Mouse (Mus musculus) CH12.LX (cell line): ENCODE data around the gene Apba2. TPM values are rescaled to one million over a fixed set of nuclear protein-coding genes. Genes with fewer than 3 reads are reported as not detected.

ENCODE experiments used
- DNase-seq: peaks from one replicate; pipeline ENCODE4 v3.0.0-alpha.2; 2013; ENCODE audit errors: extremely low read depth
- H3K27ac ChIP-seq: 2 replicates; pipeline ENCODE4 v1.5.1; 2012; ENCODE audit warnings: low read depth, mild to moderate bottlenecking, control low read depth, moderate library complexity; ENCODE audit not compliant: insufficient read depth
- H3K27me3 ChIP-seq: replicated peaks from 2 replicates; pipeline ENCODE3; 2012; ENCODE audit warnings: inconsistent platforms
- H3K36me3 ChIP-seq, 2 experiments: replicated peaks in 1 of 2; 2 replicates each; pipeline versions ENCODE3 to v1.6.1; 2012; ENCODE audit warnings: inconsistent platforms in 1 of 2, low read length in 1 of 2, mild to moderate bottlenecking in 1 of 2, mixed read lengths in 1 of 2, moderate library complexity in 1 of 2; ENCODE audit not compliant: control insufficient read depth in 1 of 2, insufficient read depth in 1 of 2
- H3K4me1 ChIP-seq, 2 experiments: 2 replicates each; pipeline ENCODE4 v1.6.1; 2012; ENCODE audit warnings: inconsistent platforms in 1 of 2, moderate library complexity in 1 of 2; ENCODE audit not compliant: insufficient read depth in 2 of 2, control insufficient read depth in 1 of 2
- H3K4me2 ChIP-seq: 2 replicates; pipeline ENCODE4 v1.6.1; 2012; ENCODE audit warnings: low read depth, mild to moderate bottlenecking, control low read depth; ENCODE audit not compliant: poor library complexity, insufficient read depth, severe bottlenecking
- H3K4me3 ChIP-seq, 3 experiments: fragments of 150-350 bp in 1 of 3; sonication (generic) in 1 of 3; replicated peaks in 1 of 3; 2 replicates each; pipeline versions ENCODE3 to v1.5.1; 2011 to 2012; ENCODE audit warnings: low read depth in 2 of 3, low read length in 2 of 3, mild to moderate bottlenecking in 2 of 3, moderate library complexity in 2 of 3, control low read depth in 1 of 3, improper control_type of control experiment in 1 of 3, inconsistent platforms in 1 of 3, mixed read lengths in 1 of 3; ENCODE audit not compliant: poor library complexity in 1 of 3
- H3K79me2 ChIP-seq: replicated peaks from 2 replicates; pipeline ENCODE4 v1.6.1; 2012; ENCODE audit warnings: mild to moderate bottlenecking, moderate library complexity; ENCODE audit not compliant: control insufficient read depth, poor library complexity, insufficient read depth, severe bottlenecking; ENCODE audit errors: extremely low read depth
- H3K9ac ChIP-seq: 2 replicates; pipeline ENCODE4 v1.6.1; 2012; ENCODE audit warnings: low read depth, mild to moderate bottlenecking, control low read depth, moderate library complexity; ENCODE audit not compliant: insufficient read depth
- H3K9me3 ChIP-seq: replicated peaks from 2 replicates; pipeline ENCODE3; 2012; ENCODE audit warnings: low read length, inconsistent platforms, mixed read lengths
- CHD2 ChIP-seq: IDR thresholded peaks from 2 replicates; pipeline ENCODE4 v1.6.1; 2011; ENCODE audit warnings: low read length, improper control_type of control experiment
- CTCF ChIP-seq, 2 experiments: IDR thresholded peaks in 1 of 2; conservative IDR thresholded peaks in 1 of 2; 2 replicates each; pipeline ENCODE4 v1.5.1; 2011 to 2012; ENCODE audit warnings: low read depth in 2 of 2, low read length in 2 of 2, improper control_type of control experiment in 1 of 2, inconsistent platforms in 1 of 2, mild to moderate bottlenecking in 1 of 2, moderate library complexity in 1 of 2
- ELF1 ChIP-seq: IDR thresholded peaks from 2 replicates; pipeline ENCODE4 v1.6.1; 2014; ENCODE audit warnings: low read depth, mild to moderate bottlenecking, inconsistent platforms, low read length, improper control_type of control experiment
- ETS1 ChIP-seq: conservative IDR thresholded peaks from 2 replicates; pipeline ENCODE4 v1.6.1; 2012; ENCODE audit warnings: low read depth, mild to moderate bottlenecking, inconsistent platforms, low read length, improper control_type of control experiment, moderate library complexity
- GABPA ChIP-seq: IDR thresholded peaks from 2 replicates; pipeline ENCODE4 v1.6.1; 2012; ENCODE audit warnings: low read depth, low read length, improper control_type of control experiment, inconsistent platforms; ENCODE audit not compliant: insufficient replicate concordance
- IRF4 ChIP-seq: IDR thresholded peaks from 2 replicates; pipeline ENCODE4 v1.6.1; 2014; ENCODE audit warnings: low read depth, mild to moderate bottlenecking, inconsistent platforms, low read length, improper control_type of control experiment
- JUND ChIP-seq: conservative IDR thresholded peaks from 2 replicates; pipeline ENCODE4 v1.6.1; 2011; ENCODE audit warnings: low read depth, low read length, improper control_type of control experiment
- KAT2A ChIP-seq: IDR thresholded peaks from 2 replicates; pipeline ENCODE4 v1.6.1; 2012; ENCODE audit warnings: low read length, improper control_type of control experiment, inconsistent platforms; ENCODE audit not compliant: insufficient replicate concordance
- MEF2A ChIP-seq: IDR thresholded peaks from 2 replicates; pipeline ENCODE4 v1.6.1; 2014; ENCODE audit warnings: low read depth, mild to moderate bottlenecking, inconsistent platforms, low read length, improper control_type of control experiment, borderline replicate concordance
- MXI1 ChIP-seq: IDR thresholded peaks from 2 replicates; pipeline ENCODE4 v1.6.1; 2011; ENCODE audit warnings: mild to moderate bottlenecking, low read depth, low read length, improper control_type of control experiment
- MYC ChIP-seq: IDR thresholded peaks from 2 replicates; pipeline ENCODE4 v1.6.1; 2011; ENCODE audit warnings: low read depth, mild to moderate bottlenecking, improper control_type of control experiment, low read length
- NELFE ChIP-seq: IDR thresholded peaks from 2 replicates; pipeline ENCODE4 v1.6.1; 2011; ENCODE audit warnings: low read depth, low read length, improper control_type of control experiment
- NRF1 ChIP-seq: IDR thresholded peaks from 2 replicates; pipeline ENCODE4 v1.6.1; 2014; ENCODE audit warnings: low read depth, mild to moderate bottlenecking, inconsistent platforms, low read length, improper control_type of control experiment, moderate library complexity
- PAX5 ChIP-seq: IDR thresholded peaks from 2 replicates; pipeline ENCODE4 v1.6.1; 2012; ENCODE audit warnings: low read length, inconsistent platforms, mixed read lengths
- POLR2AphosphoS2 ChIP-seq: IDR thresholded peaks from 2 replicates; pipeline ENCODE4 v1.6.1; 2011; ENCODE audit warnings: low read depth, low read length, improper control_type of control experiment
- RAD21 ChIP-seq: IDR thresholded peaks from 2 replicates; pipeline ENCODE4 v1.6.1; 2011; ENCODE audit warnings: low read depth, mild to moderate bottlenecking, low read length, improper control_type of control experiment, moderate library complexity
- SMC3 ChIP-seq: IDR thresholded peaks from 2 replicates; pipeline ENCODE4 v1.6.1; 2011; ENCODE audit warnings: low read depth, low read length, improper control_type of control experiment
- TBP ChIP-seq: conservative IDR thresholded peaks from 2 replicates; pipeline ENCODE4 v1.6.1; 2011; ENCODE audit warnings: low read depth, low read length, improper control_type of control experiment
- TCF12 ChIP-seq: IDR thresholded peaks from 2 replicates; pipeline ENCODE4 v1.6.1; 2014; ENCODE audit warnings: low read depth, mild to moderate bottlenecking, inconsistent platforms, low read length, improper control_type of control experiment
- UBTF ChIP-seq: IDR thresholded peaks from 2 replicates; pipeline ENCODE4 v1.6.1; 2012; ENCODE audit warnings: low read depth, mild to moderate bottlenecking, inconsistent platforms, low read length, improper control_type of control experiment, moderate library complexity
- USF1 ChIP-seq: IDR thresholded peaks from 2 replicates; pipeline ENCODE4 v1.6.1; 2014; ENCODE audit warnings: low read depth, mild to moderate bottlenecking, inconsistent platforms, low read length, improper control_type of control experiment
- USF2 ChIP-seq: conservative IDR thresholded peaks from 2 replicates; pipeline ENCODE4 v1.6.1; 2011; ENCODE audit warnings: low read depth, low read length, improper control_type of control experiment
- ZC3H11A ChIP-seq: IDR thresholded peaks from 2 replicates; pipeline ENCODE4 v1.6.1; 2012; ENCODE audit warnings: low read depth, mild to moderate bottlenecking, inconsistent platforms, low read length, improper control_type of control experiment
- ZKSCAN1 ChIP-seq: IDR thresholded peaks from 2 replicates; pipeline ENCODE4 v1.6.1; 2012; ENCODE audit warnings: low read depth, inconsistent platforms, low read length, improper control_type of control experiment, borderline replicate concordance
- ZMIZ1 ChIP-seq: IDR thresholded peaks from 2 replicates; pipeline ENCODE4 v1.6.1; 2012; ENCODE audit warnings: low read depth, mild to moderate bottlenecking, inconsistent platforms, low read length, improper control_type of control experiment
- ZNF384 ChIP-seq: IDR thresholded peaks from 2 replicates; pipeline ENCODE4 v1.6.1; 2012; ENCODE audit warnings: low read depth, low read length, improper control_type of control experiment, inconsistent platforms
- dilution Hi-C: fragments of 300-500 bp; cut with MboI; formaldehyde crosslinking; loops from 2 replicates; pipeline ENCODE4 v1.14.3; 2020; ENCODE audit warnings: low sequenced_read_pairs; ENCODE audit not compliant: extremely low pct_unique_long_range_greater_than_20kb, extremely low pct_ligation_motif_present
- in situ Hi-C: fragments of 300-500 bp; cut with MboI; formaldehyde crosslinking; loops from 3 replicates; pipeline ENCODE4 v1.14.3; 2019; ENCODE audit warnings: low sequenced_read_pairs, low pct_ligation_motif_present, low pct_unique_long_range_greater_than_20kb, mixed read lengths
- polyA plus RNA-seq: library from polyadenylated mRNA; unstranded; fragments of >175 nt; gene quantifications from 2 replicates; pipeline ENCODE4 v1.2.1, GENCODE M21; 2012; ENCODE audit warnings: low read depth; ENCODE audit not compliant: insufficient read length
- total RNA-seq, 2 experiments: library from RNA; depleted of rRNA; stranded (reverse); fragments of 300-350 nt in 1 of 2; fragments of >200 nt in 1 of 2; gene quantifications; 2 replicates each; pipeline ENCODE4 v1.2.3; 2012 to 2014

Apba2 gene
- total and polyA plus RNA-seq, 3 experiments, result 0.19 TPM; not detected in 2

GRCm38 (mm10) chr7:64535269-64535668 is 33.8 kb downstream of the Apba2 start:
- dilution Hi-C loops, result no loop called here
- TF ChIP-seq ZC3H11A (no peak), USF2 (no peak), GABPA (no peak), ETS1 (no peak), JUND (no peak), ZNF384 (no peak), USF1 (no peak), IRF4 (no peak), MXI1 (no peak), TBP (no peak), ZMIZ1 (no peak), MYC (no peak), RAD21 (no peak), NELFE (no peak), ZKSCAN1 (no peak), ELF1 (no peak), KAT2A (no peak), MEF2A (no peak), CTCF (conservative IDR thresholded peaks at IDR 0.05 in 1 of 2, IDR thresholded peaks at IDR 0.05 in 1 of 2; ENCODE audit: low read depth in 2 of 2, low read length in 2 of 2) (no peak), PAX5 (no peak)
- in situ Hi-C loops, result loop anchor here (25.0 kb wide), 3 partner anchors 98 to 373 kb away; partner anchors contain the start of gene Trpm1
- H3K4me1 ChIP-seq, result no peaks in the 10 kb centered on the region
- no peak overlapping the region for H3K4me2 ChIP-seq
- H3K79me2 ChIP-seq, result no peaks in the 10 kb centered on the region
- no peak overlapping the region for H3K9ac ChIP-seq
- DNase-seq, result no peak
- no peak overlapping the region for H3K27ac ChIP-seq
- no peaks in the 10 kb centered on the region for H3K9me3 ChIP-seq
- peaks cover 21% of the 10 kb centered on the region for H3K27me3 ChIP-seq
- no peaks in the 10 kb centered on the region for H3K36me3 ChIP-seq
- no peak overlapping the region for H3K4me3 ChIP-seq

- no peaks in the 10 kb centered on the region for H3K4me1 ChIP-seq
- in situ Hi-C loops, result loop anchor here (25.0 kb wide), 3 partner anchors 98 to 377 kb away; partner anchors contain the start of gene Trpm1
- H3K27me3 ChIP-seq, result peaks cover 26% of the 10 kb centered on the region
- no peak overlapping the region for H3K4me3 ChIP-seq
- H3K9me3 ChIP-seq, result no peaks in the 10 kb centered on the region
- no peaks in the 10 kb centered on the region for H3K36me3 ChIP-seq
- H3K9ac ChIP-seq, result no peak overlapping the region
- no peaks in the 10 kb centered on the region for H3K79me2 ChIP-seq
- dilution Hi-C loops, result no loop called here
- TF ChIP-seq TCF12 (no peak), NRF1 (no peak), IRF4 (no peak), UBTF (no peak), MYC (no peak), NELFE (no peak), GABPA (no peak), CHD2 (no peak), PAX5 (no peak), JUND (no peak), ZKSCAN1 (no peak), POLR2AphosphoS2 (no peak), CTCF (conservative IDR thresholded peaks at IDR 0.05 in 1 of 2, IDR thresholded peaks at IDR 0.05 in 1 of 2; ENCODE audit: low read depth in 2 of 2, low read length in 2 of 2) (no peak), USF1 (no peak), SMC3 (no peak), ETS1 (no peak)
- H3K4me2 ChIP-seq, result no peak overlapping the region
- DNase-seq, result no peak
- H3K27ac ChIP-seq, result no peak overlapping the region
These were observed 38.1 kb downstream of the Apba2 start for GRCm38 (mm10) chr7:64539450-64540148.
